Mouse (Mus musculus): Measurements from ENCODE around the gene Zbtb49. TPM values are rescaled to one million over a fixed set of nuclear protein-coding genes. Genes with fewer than 3 reads are reported as not detected.

The Zbtb49 gene
- polyA plus RNA-seq, 1 experiment from 2014 or later: 3.6 TPM

GRCm38 (mm10) chr5:38256551-38256950, 36.3 kb upstream of the Zbtb49 start:
- peaks cover 3% of the 10 kb centered on the region; the same call in 1 of the 2 replicates for H3K4me1 ChIP-seq (replicated peaks; ENCODE audit: control insufficient read depth, insufficient read depth, low read length)

GRCm38 (mm10) chr5:38255644-38256043, 35.4 kb upstream of the Zbtb49 start:
- ATAC-seq: no peak
- TF ChIP-seq CTCF (IDR thresholded peaks at IDR 0.05; ENCODE audit: low read depth): no peak
- Histone ChIP-seq H3K4me3 (ENCODE audit: low read depth, low read length) (no peak overlapping the region), H3K27me3 (replicated peaks; ENCODE audit: control insufficient read depth, insufficient read depth, low read length) (no peaks in the 10 kb centered on the region), H3K4me2 (replicated peaks; ENCODE audit: low read depth) (no peak overlapping the region), H3K9me3 (ENCODE audit: control insufficient read depth) (no peaks in the 10 kb centered on the region), H3K9ac (ENCODE audit: low read depth, low read length) (no peak overlapping the region), H3K27ac (ENCODE audit: low read depth, low read length) (no peak overlapping the region), H3K36me3 (ENCODE audit: control insufficient read depth, insufficient read depth) (no peaks in the 10 kb centered on the region), H3K4me1 (replicated peaks; ENCODE audit: control insufficient read depth, insufficient read depth, low read length) (no peaks in the 10 kb centered on the region)
- WGBS: 72% methylated on average over 3 of the region's 3 CpGs

More at GRCm38 (mm10) chr5:38256551-38256950, 36.3 kb upstream of the Zbtb49 start:
- H3K27ac ChIP-seq (ENCODE audit: low read depth, low read length): no peak overlapping the region
- no peak for ATAC-seq
- no peak overlapping the region for H3K4me2 ChIP-seq (replicated peaks; ENCODE audit: low read depth)
- H3K9ac ChIP-seq (ENCODE audit: low read depth, low read length): no peak overlapping the region
- H3K4me3 ChIP-seq (ENCODE audit: low read depth, low read length): no peak overlapping the region
- WGBS: 88% methylated on average over 1 of the region's 1 CpGs
- TF ChIP-seq CTCF (IDR thresholded peaks at IDR 0.05; ENCODE audit: low read depth): no peak
- no peaks in the 10 kb centered on the region for H3K9me3 ChIP-seq (ENCODE audit: control insufficient read depth)
- no peaks in the 10 kb centered on the region for H3K36me3 ChIP-seq (ENCODE audit: control insufficient read depth, insufficient read depth)
- no peaks in the 10 kb centered on the region for H3K27me3 ChIP-seq (replicated peaks; ENCODE audit: control insufficient read depth, insufficient read depth, low read length)

- peak; percentile 51 for TF ChIP-seq CTCF (IDR thresholded peaks at IDR 0.05; ENCODE audit: low read depth)
- 40% methylated on average over 4 of the region's 4 CpGs for WGBS
- H3K27ac ChIP-seq (ENCODE audit: low read depth, low read length): no peak overlapping the region
Observed at GRCm38 (mm10) chr5:38255195-38255594, 34.9 kb upstream of the Zbtb49 start.

GRCm38 (mm10) chr5:38241966-38242365, 21.7 kb upstream of the Zbtb49 start:
- WGBS: 86% methylated on average over 6 of the region's 6 CpGs
- Histone ChIP-seq H3K36me3 (ENCODE audit: control insufficient read depth, insufficient read depth) (no peaks in the 10 kb centered on the region), H3K9ac (ENCODE audit: low read depth, low read length) (no peak overlapping the region), H3K4me2 (replicated peaks; ENCODE audit: low read depth) (no peak overlapping the region), H3K27ac (ENCODE audit: low read depth, low read length) (no peak overlapping the region), H3K9me3 (ENCODE audit: control insufficient read depth) (no peaks in the 10 kb centered on the region), H3K4me1 (replicated peaks; ENCODE audit: control insufficient read depth, insufficient read depth, low read length) (no peaks in the 10 kb centered on the region), H3K27me3 (replicated peaks; ENCODE audit: control insufficient read depth, insufficient read depth, low read length) (no peaks in the 10 kb centered on the region), H3K4me3 (ENCODE audit: low read depth, low read length) (no peak overlapping the region)
- no peak for ATAC-seq
- TF ChIP-seq CTCF (IDR thresholded peaks at IDR 0.05; ENCODE audit: low read depth): no peak

More at GRCm38 (mm10) chr5:38255195-38255594, 34.9 kb upstream of the Zbtb49 start:
- Histone ChIP-seq H3K4me2 (replicated peaks; ENCODE audit: low read depth) (no peak overlapping the region), H3K4me3 (ENCODE audit: low read depth, low read length) (no peak overlapping the region), H3K27me3 (replicated peaks; ENCODE audit: control insufficient read depth, insufficient read depth, low read length) (no peaks in the 10 kb centered on the region), H3K4me1 (replicated peaks; ENCODE audit: control insufficient read depth, insufficient read depth, low read length) (no peaks in the 10 kb centered on the region), H3K36me3 (ENCODE audit: control insufficient read depth, insufficient read depth) (no peaks in the 10 kb centered on the region), H3K9ac (ENCODE audit: low read depth, low read length) (no peak overlapping the region), H3K9me3 (ENCODE audit: control insufficient read depth) (no peaks in the 10 kb centered on the region)
- no peak for ATAC-seq

GRCm38 (mm10) chr5:38241473-38241834, 21.2 kb upstream of the Zbtb49 start:
- 79% methylated on average over 3 of the region's 3 CpGs for WGBS
- Histone ChIP-seq H3K4me3 (ENCODE audit: low read depth, low read length) (no peak overlapping the region), H3K9me3 (ENCODE audit: control insufficient read depth) (no peaks in the 10 kb centered on the region), H3K4me1 (replicated peaks; ENCODE audit: control insufficient read depth, insufficient read depth, low read length) (no peaks in the 10 kb centered on the region), H3K4me2 (replicated peaks; ENCODE audit: low read depth) (no peak overlapping the region), H3K36me3 (ENCODE audit: control insufficient read depth, insufficient read depth) (no peaks in the 10 kb centered on the region), H3K27ac (ENCODE audit: low read depth, low read length) (no peak overlapping the region), H3K27me3 (replicated peaks; ENCODE audit: control insufficient read depth, insufficient read depth, low read length) (no peaks in the 10 kb centered on the region), H3K9ac (ENCODE audit: low read depth, low read length) (no peak overlapping the region)
- TF ChIP-seq CTCF (IDR thresholded peaks at IDR 0.05; ENCODE audit: low read depth): no peak
- ATAC-seq: no peak

GRCm38 (mm10) chr5:38240727-38241472, 20.6 kb upstream of the Zbtb49 start:
- Histone ChIP-seq H3K9me3 (ENCODE audit: control insufficient read depth) (no peaks in the 10 kb centered on the region), H3K4me2 (replicated peaks; ENCODE audit: low read depth) (no peak overlapping the region), H3K4me3 (ENCODE audit: low read depth, low read length) (no peak overlapping the region), H3K9ac (ENCODE audit: low read depth, low read length) (no peak overlapping the region), H3K4me1 (replicated peaks; ENCODE audit: control insufficient read depth, insufficient read depth, low read length) (no peaks in the 10 kb centered on the region), H3K36me3 (ENCODE audit: control insufficient read depth, insufficient read depth) (no peaks in the 10 kb centered on the region), H3K27me3 (replicated peaks; ENCODE audit: control insufficient read depth, insufficient read depth, low read length) (no peaks in the 10 kb centered on the region), H3K27ac (ENCODE audit: low read depth, low read length) (no peak overlapping the region)
- ATAC-seq: 0 out of 2 replicates have a peak, but pooled peaks have one; percentile 19
- WGBS: 35% methylated on average over 5 of the region's 5 CpGs
- no peak for TF ChIP-seq CTCF (IDR thresholded peaks at IDR 0.05; ENCODE audit: low read depth)
